Mouse (Mus musculus) stomach, embryonic 16.5 days (tissue): ENCODE data around the gene Rapgefl1. TPM values are rescaled to one million over a fixed set of nuclear protein-coding genes. Genes with fewer than 3 reads are reported as not detected.
A peak's percentile ranks its signal among the peaks of the same experiment; 100 is the strongest.

ENCODE experiments used
- ATAC-seq: fragments of 200-750 bp; cut with Nextera tagmentation; 2 replicates; pipeline ENCODE4 v1.8.0; 2017; ENCODE audit warnings: moderate number of reproducible peaks, moderate TSS enrichment; ENCODE audit not compliant: insufficient read depth, low FRiP score
- H3K27ac ChIP-seq: fragments of 300-500 bp; sonication (generic); 2 replicates; pipeline ENCODE4 v1.5.1; 2014; ENCODE audit warnings: low read length
- H3K27me3 ChIP-seq: fragments of 300-500 bp; sonication (generic); 2 replicates; pipeline ENCODE4 v1.6.1; 2014; ENCODE audit warnings: low read length, control low read depth, mixed read lengths; ENCODE audit not compliant: control insufficient read depth, insufficient read depth
- H3K36me3 ChIP-seq: fragments of 300-500 bp; sonication (generic); 2 replicates; pipeline ENCODE4 v1.6.1; 2014; ENCODE audit warnings: low read length; ENCODE audit not compliant: control insufficient read depth, insufficient read depth
- H3K4me1 ChIP-seq: fragments of 300-500 bp; sonication (generic); 2 replicates; pipeline ENCODE4 v1.6.1; 2014; ENCODE audit warnings: low read length, control low read depth, mixed read lengths; ENCODE audit not compliant: control insufficient read depth, insufficient read depth
- H3K4me2 ChIP-seq: fragments of 300-500 bp; sonication (generic); 2 replicates; pipeline ENCODE4 v1.6.1; 2014; ENCODE audit warnings: low read depth, low read length, mixed read lengths
- H3K4me3 ChIP-seq: fragments of 300-500 bp; sonication (generic); replicated peaks from 2 replicates; pipeline ENCODE4 v1.5.1; 2014; ENCODE audit warnings: mild to moderate bottlenecking, low read length
- H3K9ac ChIP-seq: fragments of 300-500 bp; sonication (generic); 2 replicates; pipeline ENCODE4 v1.6.1; 2014; ENCODE audit warnings: low read length
- H3K9me3 ChIP-seq: fragments of 300-500 bp; sonication (generic); replicated peaks from 2 replicates; pipeline ENCODE4 v1.6.1; 2016; ENCODE audit warnings: low read length, control low read depth; ENCODE audit not compliant: control insufficient read depth
- WGBS: fragments of 180-500 bp; shearing (Covaris S2); extraction: QIAGEN DNeasy Blood & Tissue Kit; methylation state at CpG from one replicate; pipeline ENCODE4 v1.1.7; 2014; 5-methylcytosine and 5-hydroxymethylcytosine counted together
- polyA plus RNA-seq: library from polyadenylated mRNA; unstranded; fragments of >200 nt; fragmentation: Nextera tagmentation; extraction: Ambion mirVana; gene quantifications from 2 replicates; pipeline ENCODE4 v1.2.1, GENCODE M21; 2015

The Rapgefl1 gene
- polyA plus RNA-seq, 1 experiment from 2014 or later = 6.5 TPM

- no peak overlapping the region for H3K27ac ChIP-seq
- no peak overlapping the region for H3K4me3 ChIP-seq
- H3K4me1 ChIP-seq = peaks cover 9% of the 10 kb centered on the region
- H3K36me3 ChIP-seq = no peaks in the 10 kb centered on the region
- H3K4me2 ChIP-seq = no peak overlapping the region
- H3K9me3 ChIP-seq = no peaks in the 10 kb centered on the region
- WGBS = 64% methylated on average over 13 of the region's 13 CpGs
- ATAC-seq = no peak
- H3K27me3 ChIP-seq = no peaks in the 10 kb centered on the region
- no peak overlapping the region for H3K9ac ChIP-seq
These were observed 9.4 kb downstream of the Rapgefl1 start for GRCm38 (mm10) chr11:98846016-98846415.

- 56% methylated on average over 19 of the region's 19 CpGs for WGBS
- Histone ChIP-seq H3K27ac (no peak overlapping the region), H3K9ac (no peak overlapping the region), H3K4me3 (no peak overlapping the region), H3K4me2 (no peak overlapping the region), H3K27me3 (no peaks in the 10 kb centered on the region), H3K9me3 (no peaks in the 10 kb centered on the region), H3K36me3 (no peaks in the 10 kb centered on the region), H3K4me1 (peaks cover 9% of the 10 kb centered on the region)
- no peak for ATAC-seq
These were observed 10.4 kb downstream of the Rapgefl1 start for GRCm38 (mm10) chr11:98846865-98847604.

- H3K27me3 ChIP-seq = no peaks in the 10 kb centered on the region
- H3K27ac ChIP-seq = no peak overlapping the region
- H3K4me2 ChIP-seq = no peak overlapping the region
- no peak overlapping the region for H3K4me3 ChIP-seq
- no peak for ATAC-seq
- H3K4me1 ChIP-seq = peaks cover 9% of the 10 kb centered on the region
- H3K36me3 ChIP-seq = no peaks in the 10 kb centered on the region
- peak overlapping the region; percentile 38 for H3K9ac ChIP-seq
- no peaks in the 10 kb centered on the region for H3K9me3 ChIP-seq
- WGBS = 19% methylated on average over 19 of the region's 19 CpGs
These were observed 12.8 kb downstream of the Rapgefl1 start for GRCm38 (mm10) chr11:98849196-98849894.

GRCm38 (mm10) chr11:98850100-98851093 lies 13.8 kb downstream of the Rapgefl1 start:
- Histone ChIP-seq H3K27ac (no peak overlapping the region), H3K36me3 (no peaks in the 10 kb centered on the region), H3K27me3 (no peaks in the 10 kb centered on the region), H3K4me2 (no peak overlapping the region; the same call in 1 of the 2 replicates), H3K4me3 (no peak overlapping the region), H3K4me1 (peaks cover 9% of the 10 kb centered on the region), H3K9ac (no peak overlapping the region; the same call in 1 of the 2 replicates), H3K9me3 (no peaks in the 10 kb centered on the region)
- 71% methylated on average over 26 of the region's 26 CpGs for WGBS
- no peak for ATAC-seq

GRCm38 (mm10) chr11:98854116-98854515 lies 17.5 kb downstream of the Rapgefl1 start:
- 84% methylated on average over 8 of the region's 8 CpGs for WGBS

GRCm38 (mm10) chr11:98854659-98855058 lies 18.1 kb downstream of the Rapgefl1 start:
- H3K4me1 ChIP-seq = peaks cover 3% of the 10 kb centered on the region; the same call in 1 of the 2 replicates
- H3K36me3 ChIP-seq = no peaks in the 10 kb centered on the region
- no peak overlapping the region for H3K4me3 ChIP-seq
- no peak overlapping the region for H3K27ac ChIP-seq
- no peaks in the 10 kb centered on the region for H3K9me3 ChIP-seq
- ATAC-seq = no peak
- WGBS = 87% methylated on average over 2 of the region's 2 CpGs
- no peaks in the 10 kb centered on the region for H3K27me3 ChIP-seq
- no peak overlapping the region for H3K9ac ChIP-seq
- H3K4me2 ChIP-seq = no peak overlapping the region

More at GRCm38 (mm10) chr11:98854116-98854515, 17.5 kb downstream of the Rapgefl1 start:
- Histone ChIP-seq H3K27me3 (no peaks in the 10 kb centered on the region), H3K4me3 (no peak overlapping the region), H3K4me1 (peaks cover 7% of the 10 kb centered on the region), H3K36me3 (no peaks in the 10 kb centered on the region), H3K27ac (no peak overlapping the region), H3K9ac (no peak overlapping the region), H3K4me2 (no peak overlapping the region), H3K9me3 (no peaks in the 10 kb centered on the region)
- ATAC-seq = no peak

GRCm38 (mm10) chr11:98858759-98859731 lies 22.5 kb downstream of the Rapgefl1 start:
- H3K9me3 ChIP-seq = no peaks in the 10 kb centered on the region
- no peak overlapping the region for H3K4me2 ChIP-seq
- no peaks in the 10 kb centered on the region for H3K27me3 ChIP-seq
- H3K9ac ChIP-seq = no peak overlapping the region
- no peak overlapping the region for H3K27ac ChIP-seq
- H3K36me3 ChIP-seq = no peaks in the 10 kb centered on the region
- ATAC-seq = peak; percentile 57; the same call in 1 of the 2 replicates
- 30% methylated on average over 14 of the region's 14 CpGs for WGBS
- H3K4me3 ChIP-seq = no peak overlapping the region
- H3K4me1 ChIP-seq = peaks cover 6% of the 10 kb centered on the region; the same call in 1 of the 2 replicates
